In the genomic region with DNA sequence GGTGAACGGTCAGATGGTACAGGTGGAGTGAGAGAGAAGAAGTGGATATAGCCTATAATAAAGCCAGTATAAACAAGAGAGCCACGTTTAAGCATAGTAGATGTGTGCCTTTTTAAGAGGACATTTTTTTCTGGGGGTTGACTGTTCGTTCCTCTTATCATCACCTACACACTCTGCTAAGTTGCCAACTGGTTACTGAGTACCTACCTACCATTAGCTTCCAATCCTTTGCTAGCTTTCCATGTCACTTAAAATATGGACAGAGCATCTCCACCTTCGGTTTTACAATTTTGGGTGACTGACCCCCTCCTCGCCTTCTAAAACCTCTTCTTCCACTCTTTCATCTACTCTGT, we compare ENCODE assay signal across 23 mouse cellular contexts. TPM values are rescaled to one million over a fixed set of nuclear protein-coding genes. Genes with fewer than 3 reads are reported as not detected.
DNase-seq lines count a peak whose midpoint lies in the region; ATAC-seq and TF ChIP-seq lines count a peak whose summit lies in the region.
"Had no signal": no experiment of that assay in that cellular context is flagged by ENCODE, and none has a peak within 500 bp of the region (broad histone marks: within the 10 kb centered on the region; RNA-seq: fewer than 3 reads in every experiment).

No protein-coding gene starts in this region.

- no peaks in the 10 kb centered on the region for H3K27me3 ChIP-seq in liver, embryonic 14.5 days (ENCODE audit: control insufficient read depth, insufficient read depth, low read length)
- H3K27me3 ChIP-seq in liver, embryonic 11.5 days (replicated peaks; ENCODE audit: control insufficient read depth, insufficient read depth, low read length) = no peaks in the 10 kb centered on the region
- H3K27me3 ChIP-seq in liver, embryonic 15.5 days = no peaks in the 10 kb centered on the region
- H3K27me3 ChIP-seq in forebrain, embryonic 15.5 days = no peaks in the 10 kb centered on the region
- H3K27me3 ChIP-seq: embryonic facial prominence, embryonic 12.5 days; embryonic facial prominence, embryonic 15.5 days; forebrain, embryonic 13.5 days; hindbrain, embryonic 12.5 days; hindbrain, embryonic 15.5 days had no signal

- TF ChIP-seq EP300 in liver, embryonic 14.5 days (IDR thresholded peaks at IDR 0.05; ENCODE audit: low read depth) = no peak

- peak; percentile 68; the same call in 1 of the 2 replicates for ATAC-seq in liver, embryonic 14.5 days (ENCODE audit: insufficient read depth)
- no peak for ATAC-seq in liver, embryonic 11.5 days (replicated peaks; ENCODE audit: low FRiP score)
- ATAC-seq in liver, embryonic 15.5 days (ENCODE audit: insufficient read depth) = peak; percentile 61; the same call in 1 of the 2 replicates
- ATAC-seq in megakaryocyte-erythroid progenitor cell, adult 5-6 weeks (replicated peaks; ENCODE audit: low FRiP score, low TSS enrichment, poor library complexity, severe bottlenecking) = peak; percentile 80
- ATAC-seq in forebrain, embryonic 15.5 days (replicated peaks) = no peak
- ATAC-seq: CD4-positive, CD25-positive, alpha-beta regulatory T cell, adult 4 months; forebrain, embryonic 13.5 days; forebrain, postnatal 0 days had no signal

- no peaks in the 10 kb centered on the region for H3K9me3 ChIP-seq in liver, embryonic 14.5 days (ENCODE audit: control insufficient read depth, low read length)
- H3K9me3 ChIP-seq in liver, embryonic 11.5 days (ENCODE audit: control insufficient read depth, low read length) = no peaks in the 10 kb centered on the region
- no peaks in the 10 kb centered on the region for H3K9me3 ChIP-seq in liver, embryonic 15.5 days (replicated peaks)
- H3K9me3 ChIP-seq in forebrain, embryonic 15.5 days = no peaks in the 10 kb centered on the region
- H3K9me3 ChIP-seq: embryonic facial prominence, embryonic 12.5 days; embryonic facial prominence, embryonic 15.5 days; forebrain, embryonic 10.5 days; forebrain, embryonic 13.5 days; hindbrain, embryonic 12.5 days; hindbrain, embryonic 15.5 days had no signal

- no peaks in the 10 kb centered on the region; the same call in 1 of the 2 replicates for H3K36me3 ChIP-seq in liver, embryonic 14.5 days (replicated peaks; ENCODE audit: control insufficient read depth, insufficient read depth, low read depth)
- no peaks in the 10 kb centered on the region for H3K36me3 ChIP-seq in liver, embryonic 11.5 days (ENCODE audit: control insufficient read depth, insufficient read depth, low read length)
- H3K36me3 ChIP-seq in liver, embryonic 15.5 days (replicated peaks) = peaks cover 17% of the 10 kb centered on the region
- peaks cover 12% of the 10 kb centered on the region; the same call in 1 of the 2 replicates for H3K36me3 ChIP-seq in forebrain, embryonic 15.5 days

- no peak overlapping the region; the same call in 1 of the 2 replicates for H3K27ac ChIP-seq in liver, embryonic 14.5 days
- H3K27ac ChIP-seq in liver, embryonic 11.5 days (ENCODE audit: low read depth, low read length) = no peak overlapping the region
- H3K27ac ChIP-seq in liver, embryonic 15.5 days (replicated peaks) = 0 out of 2 replicates have a peak overlapping the region, but pooled peaks have one; percentile 48
- H3K27ac ChIP-seq in forebrain, embryonic 15.5 days (replicated peaks) = no peak overlapping the region
- H3K27ac ChIP-seq: embryonic facial prominence, embryonic 12.5 days; embryonic facial prominence, embryonic 15.5 days; forebrain, embryonic 10.5 days; forebrain, embryonic 13.5 days; gastrocnemius, adult 2 months; hindbrain, embryonic 12.5 days; hindbrain, embryonic 15.5 days had no signal

- H3K4me1 ChIP-seq in liver, embryonic 14.5 days (replicated peaks; ENCODE audit: control insufficient read depth in 2 of 2, insufficient read depth in 2 of 2, low read length in 1 of 2) = peaks cover 0 to 5% of the 10 kb centered on the region in 2 experiments; a peak in 3 of 4 replicates
- H3K4me1 ChIP-seq in liver, embryonic 11.5 days (replicated peaks; ENCODE audit: control insufficient read depth, insufficient read depth, low read length) = no peaks in the 10 kb centered on the region
- H3K4me1 ChIP-seq in liver, embryonic 15.5 days (replicated peaks) = peaks cover 15% of the 10 kb centered on the region
- H3K4me1 ChIP-seq in forebrain, embryonic 15.5 days = peaks cover 9% of the 10 kb centered on the region; the same call in 1 of the 2 replicates
- H3K4me1 ChIP-seq: embryonic facial prominence, embryonic 12.5 days; embryonic facial prominence, embryonic 15.5 days had no signal

- intact Hi-C loops in left cerebral cortex, postnatal 25 days (cut with DNase I) = no loop called here

- 57% methylated on average over 5 of the region's 5 CpGs for WGBS in liver, embryonic 14.5 days (ENCODE audit: insufficient replicate concordance)
- WGBS in liver, embryonic 11.5 days = 86% methylated on average over 5 of the region's 5 CpGs
- 61% methylated on average over 5 of the region's 5 CpGs for WGBS in liver, embryonic 15.5 days (ENCODE audit: insufficient replicate concordance)
- 92% methylated on average over 5 of the region's 5 CpGs for WGBS in forebrain, embryonic 15.5 days

- no peak for TF ChIP-seq CTCF in liver, embryonic 14.5 days (IDR thresholded peaks at IDR 0.05; ENCODE audit: low read depth)

- no peak overlapping the region for H3K4me3 ChIP-seq in liver, embryonic 14.5 days (ENCODE audit: insufficient read depth in 1 of 2, low read depth in 2 of 2, low read length in 2 of 2)
- no peak overlapping the region for H3K4me3 ChIP-seq in liver, embryonic 11.5 days (ENCODE audit: low read depth, low read length)
- no peak overlapping the region for H3K4me3 ChIP-seq in liver, embryonic 15.5 days (replicated peaks)
- no peak overlapping the region for H3K4me3 ChIP-seq in forebrain, embryonic 15.5 days
- H3K4me3 ChIP-seq: embryonic facial prominence, embryonic 12.5 days; embryonic facial prominence, embryonic 15.5 days; erythroblast, embryonic 14.5 days; forebrain, embryonic 10.5 days; forebrain, embryonic 13.5 days; gastrocnemius, adult 2 months; hindbrain, embryonic 12.5 days; hindbrain, embryonic 15.5 days had no signal

- H3K9ac ChIP-seq in liver, embryonic 14.5 days (replicated peaks) = no peak overlapping the region
- no peak overlapping the region for H3K9ac ChIP-seq in liver, embryonic 11.5 days (ENCODE audit: low read depth, low read length)
- H3K9ac ChIP-seq in liver, embryonic 15.5 days = no peak overlapping the region
- H3K9ac ChIP-seq in forebrain, embryonic 15.5 days (replicated peaks) = no peak overlapping the region
- H3K9ac ChIP-seq: embryonic facial prominence, embryonic 12.5 days; embryonic facial prominence, embryonic 15.5 days; forebrain, embryonic 13.5 days; forebrain, postnatal 0 days; hindbrain, embryonic 12.5 days; hindbrain, embryonic 15.5 days had no signal

- DNase-seq in liver, embryonic 14.5 days (ENCODE audit: low read depth in 3 of 3, low spot score in 3 of 3) = no peak
- DNase-seq in liver, embryonic 11.5 days (ENCODE audit: low spot score) = no peak
- DNase-seq in left cerebral cortex, postnatal 25 days (ENCODE audit: low spot score in 2 of 2) = no peak
- DNase-seq: adrenal gland, adult 2 months; adrenal gland, postnatal 25 days; cerebellum, adult 18-20 months; cerebellum, adult 9-11 months; cerebellum, postnatal 25 days; forebrain, postnatal 0 days; gastrocnemius, adult 2 months; gastrocnemius, postnatal 14 days had no signal

- H3K4me2 ChIP-seq in liver, embryonic 14.5 days (ENCODE audit: low read depth) = no peak overlapping the region
- no peak overlapping the region for H3K4me2 ChIP-seq in liver, embryonic 11.5 days
- peak overlapping the region; percentile 15; the same call in 1 of the 2 replicates for H3K4me2 ChIP-seq in liver, embryonic 15.5 days
- H3K4me2 ChIP-seq in forebrain, embryonic 15.5 days (replicated peaks) = no peak overlapping the region
- H3K4me2 ChIP-seq: embryonic facial prominence, embryonic 12.5 days; embryonic facial prominence, embryonic 15.5 days; forebrain, embryonic 13.5 days; heart, embryonic 11.5 days; hindbrain, embryonic 12.5 days; hindbrain, embryonic 15.5 days had no signal

RNA-seq across cellular contexts. Expression of a gene that starts 58.1 kb away (rescaled TPM):
- 47.5 and 50.1 TPM in 2 replicates for polyA plus RNA-seq in liver, embryonic 14.5 days (2012; rRNA removed)
- polyA plus RNA-seq in liver, embryonic 14.5 days (2014; fragmentation: Nextera tagmentation; extraction: Ambion mirVana) = 75.7 and 75.9 TPM in 2 replicates
- polyA plus RNA-seq in liver, embryonic 11.5 days (2014; fragmentation: Nextera tagmentation; extraction: Ambion mirVana) = 128 and 139 TPM in 2 replicates
- polyA plus RNA-seq in liver, embryonic 15.5 days (2015; fragmentation: Nextera tagmentation; extraction: Ambion mirVana) = 125 and 146 TPM in 2 replicates
- total RNA-seq in megakaryocyte-erythroid progenitor cell, adult 5-6 weeks (2014; fragmentation: Nextera tagmentation) = 16.9 and 25.1 TPM in 2 replicates
- 13.7 and 21.5 TPM in 2 replicates for total RNA-seq in megakaryocyte-erythroid progenitor cell, adult 5-6 weeks (2017)
- 10 to 100 TPM; 20.2 to 24.0 TPM for total RNA-seq in left cerebral cortex, postnatal 25 days (2021)
- polyA plus RNA-seq in forebrain, embryonic 15.5 days (2015; fragmentation: Nextera tagmentation; extraction: Ambion mirVana) = 20.7 and 21.1 TPM in 2 replicates

Comparison
In these comparisons a context has a peak if more than half of its experiments do, and no peak if none do; other contexts are left out.
1. ATAC-seq: peak in liver, embryonic 14.5 days (single experiment), liver, embryonic 15.5 days (single experiment) and megakaryocyte-erythroid progenitor cell, adult 5-6 weeks (single experiment); none in liver, embryonic 11.5 days (single experiment) and forebrain, embryonic 15.5 days (single experiment).